In genomic region chr19:53939467-53939866, GRCm38 (mm10) we compare ENCODE assay signal across 15 mouse cellular contexts.
"Had no signal": no experiment of that assay in that cellular context is flagged by ENCODE, and none has a peak within 500 bp of the region (broad histone marks: within the 10 kb centered on the region; RNA-seq: fewer than 3 reads in every experiment).

No protein-coding gene starts in this region.

- H3K9me3 ChIP-seq: intestine, embryonic 15.5 days; limb, embryonic 13.5 days; midbrain, embryonic 10.5 days; midbrain, embryonic 15.5 days; neural tube, embryonic 13.5 days had no signal

- H3K27ac ChIP-seq: intestine, embryonic 15.5 days; layer of hippocampus, adult 2 months; limb, embryonic 13.5 days; midbrain, embryonic 10.5 days; midbrain, embryonic 15.5 days; neural tube, embryonic 13.5 days; stomach, postnatal 0 days had no signal

- H3K27me3 ChIP-seq: intestine, embryonic 15.5 days; limb, embryonic 13.5 days; midbrain, embryonic 15.5 days; neural tube, embryonic 13.5 days had no signal

- DNase-seq: kidney, adult 18-20 months; kidney, postnatal 10 days; kidney, postnatal 4 days; left cerebral cortex, postnatal 4 days; lung, adult 18-20 months; right cerebral cortex, adult 18-20 months; right cerebral cortex, postnatal 25 days; thymus, postnatal 4 days had no signal

- H3K9ac ChIP-seq: intestine, embryonic 15.5 days; limb, embryonic 13.5 days; midbrain, embryonic 15.5 days; neural tube, embryonic 13.5 days had no signal

- H3K4me3 ChIP-seq: intestine, embryonic 15.5 days; layer of hippocampus, adult 2 months; limb, embryonic 13.5 days; midbrain, embryonic 10.5 days; midbrain, embryonic 15.5 days; neural tube, embryonic 13.5 days had no signal

- H3K4me2 ChIP-seq: intestine, embryonic 15.5 days; limb, embryonic 13.5 days; midbrain, embryonic 15.5 days; neural tube, embryonic 13.5 days had no signal

- ATAC-seq: intestine, embryonic 15.5 days; midbrain, embryonic 15.5 days had no signal

- H3K36me3 ChIP-seq: intestine, embryonic 15.5 days had no signal
